Mouse (Mus musculus) heart, embryonic 14.5 days (tissue): ENCODE measurements at regions not wholly inside any gene's neighbourhood (a gene's known extent, or its start where the extent isn't known, plus 50 kb on each side); places are given as distances from the start of the nearest gene placed in this dataset.

ENCODE experiments used
- ATAC-seq: fragments of 200-750 bp; cut with Nextera tagmentation; 2 replicates; pipeline ENCODE4 v1.8.0; 2017; ENCODE audit warnings: low read depth, moderate TSS enrichment; ENCODE audit not compliant: insufficient number of reproducible peaks, insufficient read depth, low FRiP score
- H3K27ac ChIP-seq, 2 experiments: fragments of 200-500 bp in 1 of 2; fragments of 300-500 bp in 1 of 2; sonication (generic) in 1 of 2; replicated peaks in 1 of 2; 2 replicates each; pipeline ENCODE4 v1.5.1; 2012 to 2014; ENCODE audit warnings: low read depth in 2 of 2, low read length in 2 of 2, control low read depth in 1 of 2, mild to moderate bottlenecking in 1 of 2, mixed read lengths in 1 of 2; ENCODE audit not compliant: control insufficient read depth in 1 of 2, insufficient read depth in 1 of 2
- H3K27me3 ChIP-seq: fragments of 300-500 bp; sonication (generic); 2 replicates; pipeline ENCODE4 v1.6.1; 2014; ENCODE audit warnings: mild to moderate bottlenecking, low read length, control low read depth; ENCODE audit not compliant: control insufficient read depth, insufficient read depth
- H3K36me3 ChIP-seq: fragments of 300-500 bp; sonication (generic); 2 replicates; pipeline ENCODE4 v1.6.1; 2014; ENCODE audit warnings: mild to moderate bottlenecking, control low read depth, low read length, mixed read lengths; ENCODE audit not compliant: control insufficient read depth, insufficient read depth
- H3K4me1 ChIP-seq, 2 experiments: fragments of 200-500 bp in 1 of 2; fragments of 300-500 bp in 1 of 2; sonication (generic) in 1 of 2; 2 replicates each; pipeline ENCODE4 v1.6.1; 2012 to 2014; ENCODE audit warnings: low read length in 2 of 2, control low read depth in 1 of 2, mixed read lengths in 1 of 2; ENCODE audit not compliant: control insufficient read depth in 2 of 2, insufficient read depth in 2 of 2
- H3K4me2 ChIP-seq: fragments of 300-500 bp; sonication (generic); 2 replicates; pipeline ENCODE4 v1.6.1; 2014; ENCODE audit warnings: mild to moderate bottlenecking, low read length
- H3K4me3 ChIP-seq, 2 experiments: fragments of 200-500 bp in 1 of 2; fragments of 300-500 bp in 1 of 2; sonication (generic) in 1 of 2; 2 replicates each; pipeline ENCODE4 v1.5.1; 2012 to 2014; ENCODE audit warnings: low read length in 2 of 2, mild to moderate bottlenecking in 2 of 2, control low read depth in 1 of 2, low read depth in 1 of 2, moderate library complexity in 1 of 2; ENCODE audit not compliant: control insufficient read depth in 1 of 2, insufficient read depth in 1 of 2
- H3K9ac ChIP-seq: fragments of 300-500 bp; sonication (generic); 2 replicates; pipeline ENCODE4 v1.6.1; 2014; ENCODE audit warnings: mild to moderate bottlenecking, low read length
- H3K9me3 ChIP-seq: fragments of 300-500 bp; sonication (generic); 2 replicates; pipeline ENCODE4 v1.6.1; 2016; ENCODE audit warnings: low read length, control low read depth; ENCODE audit not compliant: control insufficient read depth
- WGBS: fragments of 180-500 bp; shearing (Covaris S2); extraction: QIAGEN DNeasy Blood & Tissue Kit; methylation state at CpG from one replicate; pipeline ENCODE4 v1.1.7; 2014; 5-methylcytosine and 5-hydroxymethylcytosine counted together

- Histone ChIP-seq H3K9me3 (no peaks in the 10 kb centered on the region), H3K4me2 (no peak overlapping the region), H3K4me3 (no peak overlapping the region), H3K36me3 (no peaks in the 10 kb centered on the region), H3K27me3 (no peaks in the 10 kb centered on the region), H3K27ac (no peak overlapping the region), H3K9ac (no peak overlapping the region), H3K4me1 (no peaks in the 10 kb centered on the region)
- 65% methylated on average over 5 of the region's 5 CpGs for WGBS
- no peak for ATAC-seq
These were observed 66.0 kb downstream of the Nr2f2 start for GRCm38 (mm10) chr7:70300516-70300915.

GRCm38 (mm10) chr7:70291431-70291830 lies 75.1 kb downstream of the Nr2f2 start:
- Histone ChIP-seq H3K9me3 (0 out of 2 replicates have a peak, but pooled peaks cover 3% of the 10 kb centered on the region), H3K4me3 (no peak overlapping the region), H3K27ac (no peak overlapping the region), H3K36me3 (no peaks in the 10 kb centered on the region), H3K9ac (no peak overlapping the region), H3K27me3 (peaks cover 52% of the 10 kb centered on the region), H3K4me2 (no peak overlapping the region), H3K4me1 (peaks cover 0 to 8% of the 10 kb centered on the region in 2 experiments; a peak in 2 of 4 replicates)
- no peak for ATAC-seq
- WGBS: 79% methylated on average over 6 of the region's 6 CpGs

- H3K27me3 ChIP-seq: peaks cover 58% of the 10 kb centered on the region
- ATAC-seq: no peak
These were observed 75.7 kb downstream of the Nr2f2 start for GRCm38 (mm10) chr7:70290733-70291320.

GRCm38 (mm10) chr7:70290277-70290676 lies 76.3 kb downstream of the Nr2f2 start:
- no peak overlapping the region for H3K4me3 ChIP-seq
- peaks cover 64% of the 10 kb centered on the region for H3K27me3 ChIP-seq
- H3K36me3 ChIP-seq: no peaks in the 10 kb centered on the region
- no peak overlapping the region for H3K4me2 ChIP-seq
- 0 out of 2 replicates have a peak, but pooled peaks cover 3% of the 10 kb centered on the region for H3K9me3 ChIP-seq
- no peak overlapping the region for H3K27ac ChIP-seq
- WGBS: 39% methylated on average over 6 of the region's 6 CpGs
- no peak for ATAC-seq
- H3K4me1 ChIP-seq: peaks cover 0 to 8% of the 10 kb centered on the region in 2 experiments; a peak in 2 of 4 replicates
- no peak overlapping the region for H3K9ac ChIP-seq

More at GRCm38 (mm10) chr7:70290733-70291320, 75.7 kb downstream of the Nr2f2 start:
- H3K36me3 ChIP-seq: no peaks in the 10 kb centered on the region
- no peak overlapping the region for H3K4me3 ChIP-seq
- H3K9ac ChIP-seq: no peak overlapping the region
- no peak overlapping the region for H3K4me2 ChIP-seq
- H3K4me1 ChIP-seq: peaks cover 0 to 8% of the 10 kb centered on the region in 2 experiments; a peak in 2 of 4 replicates
- WGBS: 73% methylated on average over 8 of the region's 8 CpGs
- 0 out of 2 replicates have a peak, but pooled peaks cover 3% of the 10 kb centered on the region for H3K9me3 ChIP-seq
- no peak overlapping the region for H3K27ac ChIP-seq

GRCm38 (mm10) chr7:70288621-70289020 lies 77.9 kb downstream of the Nr2f2 start:
- 12% methylated on average over 5 of the region's 5 CpGs for WGBS
- Histone ChIP-seq H3K4me1 (peaks cover 0 to 8% of the 10 kb centered on the region in 2 experiments; a peak in 2 of 4 replicates), H3K27ac (no peak overlapping the region), H3K9me3 (0 out of 2 replicates have a peak, but pooled peaks cover 3% of the 10 kb centered on the region), H3K4me2 (no peak overlapping the region), H3K27me3 (peaks cover 80% of the 10 kb centered on the region), H3K9ac (no peak overlapping the region), H3K4me3 (no peak overlapping the region), H3K36me3 (no peaks in the 10 kb centered on the region)
- ATAC-seq: no peak

GRCm38 (mm10) chr7:70287891-70288421 lies 78.6 kb downstream of the Nr2f2 start:
- Histone ChIP-seq H3K27me3 (peaks cover 87% of the 10 kb centered on the region), H3K36me3 (no peaks in the 10 kb centered on the region)

GRCm38 (mm10) chr7:70286836-70287355 lies 79.6 kb downstream of the Nr2f2 start:
- H3K27ac ChIP-seq: no peak overlapping the region
- H3K9ac ChIP-seq: no peak overlapping the region
- no peak overlapping the region for H3K4me3 ChIP-seq
- 3% methylated on average over 14 of the region's 14 CpGs for WGBS
- H3K36me3 ChIP-seq: no peaks in the 10 kb centered on the region
- peaks cover 0 to 8% of the 10 kb centered on the region in 2 experiments; a peak in 2 of 4 replicates for H3K4me1 ChIP-seq
- no peak overlapping the region for H3K4me2 ChIP-seq
- ATAC-seq: no peak
- no peaks in the 10 kb centered on the region for H3K9me3 ChIP-seq
- H3K27me3 ChIP-seq: peaks cover 96% of the 10 kb centered on the region

More at GRCm38 (mm10) chr7:70287891-70288421, 78.6 kb downstream of the Nr2f2 start:
- peaks cover 0 to 8% of the 10 kb centered on the region in 2 experiments; a peak in 2 of 4 replicates for H3K4me1 ChIP-seq
- no peak overlapping the region for H3K27ac ChIP-seq
- peak overlapping the region; percentile 10 to 30 for H3K4me3 ChIP-seq
- H3K9me3 ChIP-seq: 0 out of 2 replicates have a peak, but pooled peaks cover 3% of the 10 kb centered on the region
- no peak overlapping the region; the same call in 1 of the 2 replicates for H3K9ac ChIP-seq
- no peak for ATAC-seq
- H3K4me2 ChIP-seq: peak overlapping the region; percentile 53
- WGBS: under 1% methylated on average over 28 of the region's 29 CpGs
